16 mouse cellular contexts compared by ENCODE assay signal in genomic region chr3:63638572-63638971, GRCm38 (mm10).
"Had no signal": no experiment of that assay in that cellular context is flagged by ENCODE, and none has a peak within 500 bp of the region (broad histone marks: within the 10 kb centered on the region; RNA-seq: fewer than 3 reads in every experiment).

No protein-coding gene starts in this region.

- H3K4me3 ChIP-seq: left cerebral cortex, adult 2 months; limb, embryonic 10.5 days; liver, embryonic 15.5 days; myocyte; stomach, embryonic 15.5 days had no signal

- H3K4me2 ChIP-seq: liver, embryonic 11.5 days; liver, embryonic 15.5 days; lung, embryonic 14.5 days; stomach, embryonic 15.5 days had no signal

- ATAC-seq: inflammation-experienced regulatory T-cells, adult 6 months; intestine, postnatal 0 days had no signal

- H3K4me1 ChIP-seq: limb, embryonic 10.5 days; liver, embryonic 15.5 days; stomach, embryonic 15.5 days had no signal

- H3K9me3 ChIP-seq: limb, embryonic 10.5 days; liver, embryonic 15.5 days; stomach, embryonic 15.5 days had no signal

- H3K9ac ChIP-seq: liver, embryonic 15.5 days; lung, embryonic 14.5 days; stomach, embryonic 15.5 days had no signal

- H3K27me3 ChIP-seq: liver, embryonic 15.5 days; stomach, embryonic 15.5 days had no signal

- H3K27ac ChIP-seq: left cerebral cortex, adult 2 months; limb, embryonic 10.5 days; liver, embryonic 15.5 days; stomach, embryonic 15.5 days had no signal

- H3K36me3 ChIP-seq: limb, embryonic 10.5 days; liver, embryonic 15.5 days; stomach, embryonic 15.5 days had no signal

- DNase-seq: kidney, adult 8-10 months; kidney, postnatal 25 days; lung, embryonic 14.5 days; lung, postnatal 10 days; lung, postnatal 4 days; retina, postnatal 1 day; thymus, adult 2 months; thymus, postnatal 25 days had no signal
